Mouse (Mus musculus) erythroblast, embryonic 14.5 days (primary cell): ENCODE data around the gene Eif1b.

ENCODE experiments used
- GATA1 ChIP-seq: IDR thresholded peaks from 2 replicates; pipeline ENCODE4 v1.6.1; 2012; ENCODE audit warnings: low read length, inconsistent platforms, mixed read lengths
- TAL1 ChIP-seq: IDR thresholded peaks from 3 replicates; pipeline ENCODE4 v1.6.1; 2012; ENCODE audit warnings: low read length, inconsistent platforms, mixed read lengths

DNA sequence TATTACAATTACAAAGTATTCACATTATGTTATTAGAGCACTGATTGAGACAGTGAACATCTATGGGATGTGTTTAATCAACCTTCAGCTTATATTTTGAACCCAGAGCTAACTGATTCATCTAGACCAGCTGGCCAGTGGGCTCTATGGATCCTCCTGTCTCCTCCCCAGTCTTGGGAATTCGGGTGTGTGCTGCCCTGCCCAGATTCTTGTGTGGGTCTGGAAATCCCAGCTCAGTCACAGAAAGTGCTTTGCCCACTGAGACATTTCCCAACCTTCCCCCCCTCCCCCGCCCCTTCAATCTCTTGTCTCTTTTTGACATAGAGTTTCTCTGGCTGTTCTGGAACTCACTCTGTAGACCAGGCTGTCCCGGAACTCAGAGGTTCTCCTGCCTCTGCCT, 26.9 kb downstream of the Eif1b start:
- no peak for TF ChIP-seq GATA1
- TF ChIP-seq TAL1: no peak
